Mouse (Mus musculus) ovary, postnatal 14 days (tissue): ENCODE results near the gene Clec1b.

ENCODE experiments used
- DNase-seq: peaks from one replicate; pipeline ENCODE4 v3.0.0; 2022; ENCODE audit warnings: low spot score

Gene Clec1b

GRCm38 (mm10) chr6:129414177-129414576 lies 17.1 kb downstream of the Clec1b start:
- DNase-seq = no peak

GRCm38 (mm10) chr6:129422311-129422710 lies 25.2 kb downstream of the Clec1b start:
- DNase-seq = no peak

GRCm38 (mm10) chr6:129423040-129423733 lies 26.1 kb downstream of the Clec1b start:
- DNase-seq = no peak

GRCm38 (mm10) chr6:129423734-129424072 lies 26.6 kb downstream of the Clec1b start:
- DNase-seq = peak; percentile 80

- no peak for DNase-seq
Observed at GRCm38 (mm10) chr6:129425217-129425616, 28.1 kb downstream of the Clec1b start.

GRCm38 (mm10) chr6:129425812-129426211 lies 28.7 kb downstream of the Clec1b start:
- DNase-seq = no peak

GRCm38 (mm10) chr6:129427281-129427680 lies 30.2 kb downstream of the Clec1b start:
- DNase-seq = no peak

- no peak for DNase-seq
Observed at GRCm38 (mm10) chr6:129434239-129434638, 37.1 kb downstream of the Clec1b start.

GRCm38 (mm10) chr6:129436025-129436424 lies 38.9 kb downstream of the Clec1b start:
- DNase-seq = no peak

GRCm38 (mm10) chr6:129438033-129438432 lies 40.9 kb downstream of the Clec1b start:
- DNase-seq = no peak

GRCm38 (mm10) chr6:129449743-129450142 lies 52.6 kb downstream of the Clec1b start:
- no peak for DNase-seq

- DNase-seq = peak; percentile 4
Observed at GRCm38 (mm10) chr6:129451411-129452039, 54.4 kb downstream of the Clec1b start, which contains the start of gene Clec1a. Clec1a (minus strand) TSS chr6:129452000.
